Mouse (Mus musculus): ENCODE measurements around the gene Leng9.

Leng9 gene

GRCm38 (mm10) chr7:4137746-4138145 is 12.4 kb downstream of the Leng9 start:
- peaks cover 22% of the 10 kb centered on the region; the same call in 1 of the 2 replicates for H3K36me3 ChIP-seq (ENCODE audit: control insufficient read depth, insufficient read depth, low read length, poor library complexity, severe bottlenecking)
- H3K27me3 ChIP-seq (ENCODE audit: control insufficient read depth, insufficient read depth, low read length, poor library complexity, severe bottlenecking): no peaks in the 10 kb centered on the region
- DNase-seq (ENCODE audit: low read depth, low spot score): no peak

- Histone ChIP-seq H3K36me3 (ENCODE audit: control insufficient read depth, insufficient read depth, low read length, poor library complexity, severe bottlenecking) (peaks cover 15% of the 10 kb centered on the region; the same call in 1 of the 2 replicates), H3K27me3 (ENCODE audit: control insufficient read depth, insufficient read depth, low read length, poor library complexity, severe bottlenecking) (no peaks in the 10 kb centered on the region)
- DNase-seq (ENCODE audit: low read depth, low spot score): peak; percentile 100
These were observed 13.2 kb downstream of the Leng9 start, which contains the start of gene Leng8 for GRCm38 (mm10) chr7:4136771-4137531. TSS of gene Leng8 (plus strand) at chr7:4137039.

GRCm38 (mm10) chr7:4136404-4136770 is 13.8 kb downstream of the Leng9 start:
- peaks cover 12% of the 10 kb centered on the region; the same call in 1 of the 2 replicates for H3K36me3 ChIP-seq (ENCODE audit: control insufficient read depth, insufficient read depth, low read length, poor library complexity, severe bottlenecking)
- H3K27me3 ChIP-seq (ENCODE audit: control insufficient read depth, insufficient read depth, low read length, poor library complexity, severe bottlenecking): no peaks in the 10 kb centered on the region
- DNase-seq (ENCODE audit: low read depth, low spot score): no peak

GRCm38 (mm10) chr7:4134911-4135310 is 15.3 kb downstream of the Leng9 start:
- no peak for DNase-seq (ENCODE audit: low read depth, low spot score)
- H3K36me3 ChIP-seq (ENCODE audit: control insufficient read depth, insufficient read depth, low read length, poor library complexity, severe bottlenecking): peaks cover 6% of the 10 kb centered on the region; the same call in 1 of the 2 replicates
- no peaks in the 10 kb centered on the region for H3K27me3 ChIP-seq (ENCODE audit: control insufficient read depth, insufficient read depth, low read length, poor library complexity, severe bottlenecking)

- H3K36me3 ChIP-seq (ENCODE audit: control insufficient read depth, insufficient read depth, low read length, poor library complexity, severe bottlenecking): no peaks in the 10 kb centered on the region
- no peak for DNase-seq (ENCODE audit: low read depth, low spot score)
- H3K27me3 ChIP-seq (ENCODE audit: control insufficient read depth, insufficient read depth, low read length, poor library complexity, severe bottlenecking): no peaks in the 10 kb centered on the region
These were observed 17.2 kb downstream of the Leng9 start for GRCm38 (mm10) chr7:4132998-4133397.

GRCm38 (mm10) chr7:4132581-4132980 is 17.6 kb downstream of the Leng9 start:
- Histone ChIP-seq H3K36me3 (ENCODE audit: control insufficient read depth, insufficient read depth, low read length, poor library complexity, severe bottlenecking) (no peaks in the 10 kb centered on the region), H3K27me3 (ENCODE audit: control insufficient read depth, insufficient read depth, low read length, poor library complexity, severe bottlenecking) (no peaks in the 10 kb centered on the region)
- DNase-seq (ENCODE audit: low read depth, low spot score): no peak

- DNase-seq (ENCODE audit: low read depth, low spot score): no peak
- Histone ChIP-seq H3K36me3 (ENCODE audit: control insufficient read depth, insufficient read depth, low read length, poor library complexity, severe bottlenecking) (no peaks in the 10 kb centered on the region), H3K27me3 (ENCODE audit: control insufficient read depth, insufficient read depth, low read length, poor library complexity, severe bottlenecking) (no peaks in the 10 kb centered on the region)
These were observed 18.2 kb downstream of the Leng9 start for GRCm38 (mm10) chr7:4131964-4132363.

GRCm38 (mm10) chr7:4130686-4131452 is 19.3 kb downstream of the Leng9 start:
- Histone ChIP-seq H3K36me3 (ENCODE audit: control insufficient read depth, insufficient read depth, low read length, poor library complexity, severe bottlenecking) (no peaks in the 10 kb centered on the region), H3K27me3 (ENCODE audit: control insufficient read depth, insufficient read depth, low read length, poor library complexity, severe bottlenecking) (no peaks in the 10 kb centered on the region)
- peak; percentile 91 for DNase-seq (ENCODE audit: low read depth, low spot score)

- H3K36me3 ChIP-seq (ENCODE audit: control insufficient read depth, insufficient read depth, low read length, poor library complexity, severe bottlenecking): no peaks in the 10 kb centered on the region
- no peaks in the 10 kb centered on the region for H3K27me3 ChIP-seq (ENCODE audit: control insufficient read depth, insufficient read depth, low read length, poor library complexity, severe bottlenecking)
- no peak for DNase-seq (ENCODE audit: low read depth, low spot score)
These were observed 21.3 kb downstream of the Leng9 start for GRCm38 (mm10) chr7:4128860-4129259.

- no peak for DNase-seq (ENCODE audit: low read depth, low spot score)
- H3K27me3 ChIP-seq (ENCODE audit: control insufficient read depth, insufficient read depth, low read length, poor library complexity, severe bottlenecking): no peaks in the 10 kb centered on the region
These were observed 22.3 kb downstream of the Leng9 start for GRCm38 (mm10) chr7:4127894-4128293.

GRCm38 (mm10) chr7:4126992-4127785 is 23.0 kb downstream of the Leng9 start:
- no peaks in the 10 kb centered on the region for H3K27me3 ChIP-seq (ENCODE audit: control insufficient read depth, insufficient read depth, low read length, poor library complexity, severe bottlenecking)
- no peaks in the 10 kb centered on the region for H3K36me3 ChIP-seq (ENCODE audit: control insufficient read depth, insufficient read depth, low read length, poor library complexity, severe bottlenecking)
- no peak for DNase-seq (ENCODE audit: low read depth, low spot score)

More at GRCm38 (mm10) chr7:4127894-4128293, 22.3 kb downstream of the Leng9 start:
- H3K36me3 ChIP-seq (ENCODE audit: control insufficient read depth, insufficient read depth, low read length, poor library complexity, severe bottlenecking): no peaks in the 10 kb centered on the region

- H3K36me3 ChIP-seq (ENCODE audit: control insufficient read depth, insufficient read depth, low read length, poor library complexity, severe bottlenecking): no peaks in the 10 kb centered on the region
- no peaks in the 10 kb centered on the region for H3K27me3 ChIP-seq (ENCODE audit: control insufficient read depth, insufficient read depth, low read length, poor library complexity, severe bottlenecking)
- DNase-seq (ENCODE audit: low read depth, low spot score): no peak
These were observed 24.9 kb downstream of the Leng9 start for GRCm38 (mm10) chr7:4125306-4125705.

GRCm38 (mm10) chr7:4124856-4125255 is 25.3 kb downstream of the Leng9 start:
- H3K27me3 ChIP-seq (ENCODE audit: control insufficient read depth, insufficient read depth, low read length, poor library complexity, severe bottlenecking): no peaks in the 10 kb centered on the region
- no peaks in the 10 kb centered on the region for H3K36me3 ChIP-seq (ENCODE audit: control insufficient read depth, insufficient read depth, low read length, poor library complexity, severe bottlenecking)
- no peak for DNase-seq (ENCODE audit: low read depth, low spot score)

- Histone ChIP-seq H3K27me3 (ENCODE audit: control insufficient read depth, insufficient read depth, low read length, poor library complexity, severe bottlenecking) (peaks cover 3% of the 10 kb centered on the region; the same call in 1 of the 2 replicates), H3K36me3 (ENCODE audit: control insufficient read depth, insufficient read depth, low read length, poor library complexity, severe bottlenecking) (no peaks in the 10 kb centered on the region)
- DNase-seq (ENCODE audit: low read depth, low spot score): peak; percentile 89
These were observed 25.8 kb downstream of the Leng9 start for GRCm38 (mm10) chr7:4124315-4124759.
